Mouse (Mus musculus): ENCODE data around the gene Zfp398.

DNA sequence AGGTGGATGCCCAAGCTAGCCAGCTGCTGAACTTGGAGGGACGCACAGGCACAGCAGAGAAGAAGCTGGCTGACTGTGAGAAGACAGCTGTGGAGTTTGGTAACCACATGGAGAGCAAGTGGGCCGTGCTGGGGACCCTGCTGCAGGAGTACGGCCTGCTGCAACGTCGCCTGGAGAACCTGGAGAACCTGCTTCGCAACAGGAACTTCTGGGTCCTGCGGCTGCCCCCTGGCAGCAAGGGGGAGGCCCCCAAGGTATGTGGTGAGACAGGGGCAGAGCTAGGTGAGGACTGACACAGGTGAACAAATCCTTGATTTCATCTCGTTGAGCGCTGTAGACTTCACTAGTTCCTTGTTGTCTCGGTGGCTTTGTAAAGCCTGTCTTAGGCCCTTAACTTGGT is 44.7 kb downstream of the Zfp398 start:
- TF ChIP-seq POLR2A (IDR thresholded peaks at IDR 0.05; ENCODE audit: insufficient read depth, low read depth, low read length): no peak
- no peak for TF ChIP-seq CTCF (IDR thresholded peaks at IDR 0.05; ENCODE audit: insufficient read depth, low read depth, low read length)

Data from olfactory bulb, adult 2 months (tissue).